Mouse (Mus musculus): ENCODE measurements at regions not wholly inside any gene's neighbourhood (a gene's known extent, or its start where the extent isn't known, plus 50 kb on each side); places are given as distances from the start of the nearest gene placed in this dataset.

DNA sequence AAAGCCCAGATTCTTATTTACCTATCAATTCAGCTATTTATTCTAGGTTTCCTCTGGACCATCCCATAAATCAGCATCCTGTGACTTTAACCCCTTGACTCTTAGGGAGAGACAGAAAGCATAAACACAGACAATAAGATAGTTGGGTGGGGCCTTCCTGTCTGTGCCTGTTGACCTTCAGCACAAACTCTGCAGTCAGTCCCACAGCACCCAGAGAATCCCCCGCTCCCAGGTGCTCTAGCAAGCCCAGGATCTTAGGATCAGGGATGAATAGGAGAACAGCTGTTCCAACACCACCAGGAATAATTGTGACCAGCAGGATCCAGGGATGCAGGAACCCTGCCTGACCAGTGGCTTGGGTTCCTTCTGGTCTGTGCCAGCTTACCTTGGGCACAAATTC lies 107.8 kb downstream of the Basp1 start:
- H3K27ac ChIP-seq (ENCODE audit: low read depth, low read length): no peak overlapping the region
- H3K9ac ChIP-seq (replicated peaks; ENCODE audit: low read depth, low read length): no peak overlapping the region
- no peak overlapping the region for H3K4me3 ChIP-seq (ENCODE audit: low read depth, low read length)
- ATAC-seq (ENCODE audit: low read depth): no peak
- WGBS: 87% methylated on average over 1 of the region's 1 CpGs
- H3K27me3 ChIP-seq (ENCODE audit: control insufficient read depth, insufficient read depth, low read length): no peaks in the 10 kb centered on the region
- H3K4me1 ChIP-seq (ENCODE audit: control insufficient read depth, insufficient read depth, low read length): no peaks in the 10 kb centered on the region
- no peaks in the 10 kb centered on the region for H3K9me3 ChIP-seq (ENCODE audit: control insufficient read depth, low read length)
- no peak overlapping the region for H3K4me2 ChIP-seq (ENCODE audit: low read depth, low read length)
- H3K36me3 ChIP-seq (ENCODE audit: control insufficient read depth, insufficient read depth, low read length): no peaks in the 10 kb centered on the region

DNA sequence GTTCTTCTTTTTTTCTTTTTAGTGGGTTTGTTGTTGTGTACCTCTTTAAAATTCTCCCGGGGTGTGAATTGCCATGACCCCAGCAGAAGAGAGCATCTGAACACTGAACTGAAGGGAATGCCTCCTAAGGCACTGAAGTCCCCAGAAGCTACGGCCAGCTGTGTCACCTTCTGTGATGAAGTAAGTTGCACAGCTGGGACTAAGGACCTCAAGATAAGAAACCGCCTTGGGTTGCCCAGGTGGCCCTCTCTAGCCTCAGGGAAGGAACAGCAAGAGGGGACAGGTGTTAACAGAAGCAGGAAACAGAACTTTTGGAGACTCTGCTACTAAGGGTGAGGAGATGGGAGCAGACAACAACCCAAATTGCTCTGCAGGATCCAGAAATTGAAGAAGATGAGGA lies 110.2 kb downstream of the Basp1 start:
- Histone ChIP-seq H3K4me2 (ENCODE audit: low read depth, low read length) (no peak overlapping the region), H3K9ac (replicated peaks; ENCODE audit: low read depth, low read length) (no peak overlapping the region), H3K4me1 (ENCODE audit: control insufficient read depth, insufficient read depth, low read length) (no peaks in the 10 kb centered on the region), H3K27me3 (ENCODE audit: control insufficient read depth, insufficient read depth, low read length) (no peaks in the 10 kb centered on the region), H3K9me3 (ENCODE audit: control insufficient read depth, low read length) (no peaks in the 10 kb centered on the region), H3K36me3 (ENCODE audit: control insufficient read depth, insufficient read depth, low read length) (no peaks in the 10 kb centered on the region), H3K27ac (ENCODE audit: low read depth, low read length) (no peak overlapping the region), H3K4me3 (ENCODE audit: low read depth, low read length) (no peak overlapping the region)
- WGBS: 88% methylated on average over 3 of the region's 3 CpGs
- ATAC-seq (ENCODE audit: low read depth): no peak

- H3K4me3 ChIP-seq (ENCODE audit: low read depth, low read length): no peak overlapping the region
- H3K27me3 ChIP-seq (ENCODE audit: control insufficient read depth, insufficient read depth, low read length): no peaks in the 10 kb centered on the region
- no peak overlapping the region for H3K4me2 ChIP-seq (ENCODE audit: low read depth, low read length)
- ATAC-seq (ENCODE audit: low read depth): no peak
- no peak overlapping the region for H3K27ac ChIP-seq (ENCODE audit: low read depth, low read length)
- H3K4me1 ChIP-seq (ENCODE audit: control insufficient read depth, insufficient read depth, low read length): no peaks in the 10 kb centered on the region
- H3K36me3 ChIP-seq (ENCODE audit: control insufficient read depth, insufficient read depth, low read length): no peaks in the 10 kb centered on the region
- no peak overlapping the region for H3K9ac ChIP-seq (replicated peaks; ENCODE audit: low read depth, low read length)
- WGBS: 65% methylated on average over 8 of the region's 8 CpGs
- H3K9me3 ChIP-seq (ENCODE audit: control insufficient read depth, low read length): no peaks in the 10 kb centered on the region
These were observed 110.8 kb downstream of the Basp1 start for GRCm38 (mm10) chr15:25302671-25303294.

DNA sequence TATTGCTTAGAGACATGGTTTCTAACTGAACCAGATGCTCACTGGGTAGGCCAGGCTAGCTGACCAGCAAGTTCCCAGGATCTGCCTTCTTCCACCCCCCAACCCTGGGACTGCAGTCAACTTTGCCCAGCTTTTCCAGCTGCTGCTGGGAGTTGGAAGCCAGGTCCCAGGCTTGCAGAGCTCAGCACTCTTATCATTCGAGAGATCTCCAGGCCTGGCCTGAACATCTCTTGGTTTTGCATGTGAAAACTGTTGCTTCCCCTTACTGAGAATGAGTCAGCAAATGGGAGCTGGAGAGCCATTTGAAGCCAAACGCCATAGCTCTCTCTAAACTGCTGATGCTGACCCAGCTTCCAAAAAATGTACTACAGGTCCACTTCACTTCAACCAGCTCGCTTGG lies 111.8 kb downstream of the Basp1 start:
- H3K9ac ChIP-seq (replicated peaks; ENCODE audit: low read depth, low read length): no peak overlapping the region
- H3K4me3 ChIP-seq (ENCODE audit: low read depth, low read length): no peak overlapping the region
- no peaks in the 10 kb centered on the region for H3K27me3 ChIP-seq (ENCODE audit: control insufficient read depth, insufficient read depth, low read length)
- H3K4me2 ChIP-seq (ENCODE audit: low read depth, low read length): no peak overlapping the region
- no peak for ATAC-seq (ENCODE audit: low read depth)
- H3K27ac ChIP-seq (ENCODE audit: low read depth, low read length): no peak overlapping the region
- H3K9me3 ChIP-seq (ENCODE audit: control insufficient read depth, low read length): no peaks in the 10 kb centered on the region
- WGBS: 81% methylated on average over 3 of the region's 3 CpGs
- no peaks in the 10 kb centered on the region for H3K36me3 ChIP-seq (ENCODE audit: control insufficient read depth, insufficient read depth, low read length)
- no peaks in the 10 kb centered on the region for H3K4me1 ChIP-seq (ENCODE audit: control insufficient read depth, insufficient read depth, low read length)

DNA sequence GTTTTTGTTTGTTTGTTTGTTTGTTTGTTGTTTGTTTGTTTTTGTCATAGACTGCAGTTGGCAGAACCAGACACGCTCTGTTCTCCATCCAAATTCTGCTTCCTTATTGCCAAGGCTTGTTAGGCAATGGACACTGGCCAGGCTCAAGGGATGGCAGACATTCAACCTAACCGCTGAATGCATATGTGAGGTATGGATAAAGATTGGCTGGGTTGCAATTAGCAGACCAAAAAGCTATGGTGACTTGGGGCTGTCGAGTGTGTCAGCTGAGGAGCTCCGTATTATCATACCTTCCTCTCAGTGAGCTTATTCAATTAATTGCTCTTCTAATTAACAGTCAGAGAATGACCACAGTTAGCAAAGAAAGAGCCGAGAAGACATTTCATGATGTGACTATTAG lies 116.3 kb downstream of the Basp1 start:
- H3K4me1 ChIP-seq (ENCODE audit: control insufficient read depth, insufficient read depth, low read length): no peaks in the 10 kb centered on the region
- no peaks in the 10 kb centered on the region for H3K27me3 ChIP-seq (ENCODE audit: control insufficient read depth, insufficient read depth, low read length)
- H3K36me3 ChIP-seq (ENCODE audit: control insufficient read depth, insufficient read depth, low read length): no peaks in the 10 kb centered on the region
- no peak overlapping the region for H3K4me3 ChIP-seq (ENCODE audit: low read depth, low read length)
- no peak for ATAC-seq (ENCODE audit: low read depth)
- no peak overlapping the region for H3K27ac ChIP-seq (ENCODE audit: low read depth, low read length)
- H3K9ac ChIP-seq (replicated peaks; ENCODE audit: low read depth, low read length): no peak overlapping the region
- WGBS: 57% methylated on average over 5 of the region's 5 CpGs
- H3K9me3 ChIP-seq (ENCODE audit: control insufficient read depth, low read length): no peaks in the 10 kb centered on the region
- H3K4me2 ChIP-seq (ENCODE audit: low read depth, low read length): no peak overlapping the region

GRCm38 (mm10) chr15:25296714-25297113 lies 116.8 kb downstream of the Basp1 start:
- no peak for ATAC-seq (ENCODE audit: low read depth)
- H3K9ac ChIP-seq (replicated peaks; ENCODE audit: low read depth, low read length): no peak overlapping the region
- H3K36me3 ChIP-seq (ENCODE audit: control insufficient read depth, insufficient read depth, low read length): no peaks in the 10 kb centered on the region
- no peaks in the 10 kb centered on the region for H3K4me1 ChIP-seq (ENCODE audit: control insufficient read depth, insufficient read depth, low read length)
- H3K9me3 ChIP-seq (ENCODE audit: control insufficient read depth, low read length): no peaks in the 10 kb centered on the region
- no peaks in the 10 kb centered on the region for H3K27me3 ChIP-seq (ENCODE audit: control insufficient read depth, insufficient read depth, low read length)
- no peak overlapping the region for H3K4me2 ChIP-seq (ENCODE audit: low read depth, low read length)
- no peak overlapping the region for H3K4me3 ChIP-seq (ENCODE audit: low read depth, low read length)
- WGBS: 92% methylated on average over 11 of the region's 11 CpGs
- no peak overlapping the region for H3K27ac ChIP-seq (ENCODE audit: low read depth, low read length)

- Histone ChIP-seq H3K4me2 (ENCODE audit: low read depth, low read length) (no peak overlapping the region), H3K9me3 (ENCODE audit: control insufficient read depth, low read length) (no peaks in the 10 kb centered on the region), H3K4me1 (ENCODE audit: control insufficient read depth, insufficient read depth, low read length) (0 out of 2 replicates have a peak, but pooled peaks cover 6% of the 10 kb centered on the region), H3K36me3 (ENCODE audit: control insufficient read depth, insufficient read depth, low read length) (no peaks in the 10 kb centered on the region), H3K27me3 (ENCODE audit: control insufficient read depth, insufficient read depth, low read length) (no peaks in the 10 kb centered on the region), H3K27ac (ENCODE audit: low read depth, low read length) (no peak overlapping the region), H3K4me3 (ENCODE audit: low read depth, low read length) (no peak overlapping the region), H3K9ac (replicated peaks; ENCODE audit: low read depth, low read length) (no peak overlapping the region)
- WGBS: 95% methylated on average over 6 of the region's 6 CpGs
- no peak for ATAC-seq (ENCODE audit: low read depth)
These were observed 117.8 kb downstream of the Basp1 start for GRCm38 (mm10) chr15:25295753-25296152.

GRCm38 (mm10) chr15:25291231-25291691 lies 122.3 kb downstream of the Basp1 start:
- peak; percentile 86 for ATAC-seq (ENCODE audit: low read depth)
- no peak overlapping the region for H3K9ac ChIP-seq (replicated peaks; ENCODE audit: low read depth, low read length)
- H3K27ac ChIP-seq (ENCODE audit: low read depth, low read length): no peak overlapping the region; the same call in 1 of the 2 replicates
- no peak overlapping the region for H3K4me3 ChIP-seq (ENCODE audit: low read depth, low read length)
- H3K9me3 ChIP-seq (ENCODE audit: control insufficient read depth, low read length): no peaks in the 10 kb centered on the region
- no peak overlapping the region for H3K4me2 ChIP-seq (ENCODE audit: low read depth, low read length)
- H3K27me3 ChIP-seq (ENCODE audit: control insufficient read depth, insufficient read depth, low read length): no peaks in the 10 kb centered on the region
- H3K4me1 ChIP-seq (ENCODE audit: control insufficient read depth, insufficient read depth, low read length): 0 out of 2 replicates have a peak, but pooled peaks cover 6% of the 10 kb centered on the region
- no peaks in the 10 kb centered on the region for H3K36me3 ChIP-seq (ENCODE audit: control insufficient read depth, insufficient read depth, low read length)
- WGBS: 38% methylated on average over 10 of the region's 10 CpGs

- no peak for ATAC-seq (ENCODE audit: low read depth)
- WGBS: 68% methylated on average over 3 of the region's 3 CpGs
- H3K4me3 ChIP-seq (ENCODE audit: low read depth, low read length): no peak overlapping the region
- H3K9ac ChIP-seq (replicated peaks; ENCODE audit: low read depth, low read length): no peak overlapping the region
- H3K27me3 ChIP-seq (ENCODE audit: control insufficient read depth, insufficient read depth, low read length): no peaks in the 10 kb centered on the region
- H3K27ac ChIP-seq (ENCODE audit: low read depth, low read length): no peak overlapping the region
- H3K9me3 ChIP-seq (ENCODE audit: control insufficient read depth, low read length): no peaks in the 10 kb centered on the region
- H3K4me2 ChIP-seq (ENCODE audit: low read depth, low read length): no peak overlapping the region
- H3K4me1 ChIP-seq (ENCODE audit: control insufficient read depth, insufficient read depth, low read length): 0 out of 2 replicates have a peak, but pooled peaks cover 6% of the 10 kb centered on the region
- no peaks in the 10 kb centered on the region for H3K36me3 ChIP-seq (ENCODE audit: control insufficient read depth, insufficient read depth, low read length)
These were observed 125.7 kb downstream of the Basp1 start for GRCm38 (mm10) chr15:25287850-25288249.
